Mouse (Mus musculus) ES-E14 (cell line): ENCODE results near the gene Sf3a1. TPM values are rescaled to one million over a fixed set of nuclear protein-coding genes. Genes with fewer than 3 reads are reported as not detected.

ENCODE experiments used
- DNase-seq: peaks from one replicate; pipeline ENCODE4 v3.0.0-alpha.2; 2013; ENCODE audit warnings: low read depth, low spot score
- H3K27ac ChIP-seq: 2 replicates; pipeline ENCODE4 v1.5.1; 2012; ENCODE audit warnings: low read depth, mild to moderate bottlenecking, low read length, moderate library complexity, mixed read lengths; ENCODE audit not compliant: poor library complexity, insufficient read depth, severe bottlenecking
- H3K36me3 ChIP-seq: 2 replicates; pipeline ENCODE4 v1.6.1; 2012; ENCODE audit warnings: mild to moderate bottlenecking, low read length, moderate library complexity, mixed read lengths; ENCODE audit not compliant: control insufficient read depth, poor library complexity, insufficient read depth, severe bottlenecking
- H3K4me1 ChIP-seq, 2 experiments: fragments of 150-350 bp in 1 of 2; sonication (generic) in 1 of 2; 2 replicates each; pipeline ENCODE4 v1.6.1; 2012; ENCODE audit warnings: low read length in 2 of 2, mild to moderate bottlenecking in 1 of 2, mixed read lengths in 1 of 2; ENCODE audit not compliant: control insufficient read depth in 2 of 2, insufficient read depth in 2 of 2, poor library complexity in 1 of 2
- H3K4me3 ChIP-seq, 2 experiments: fragments of 150-350 bp in 1 of 2; sonication (generic) in 1 of 2; 2 replicates each; pipeline ENCODE4 v1.5.1; 2012; ENCODE audit warnings: low read length in 2 of 2, low read depth in 1 of 2, mild to moderate bottlenecking in 1 of 2, mixed read lengths in 1 of 2; ENCODE audit not compliant: insufficient read depth in 1 of 2, poor library complexity in 1 of 2, severe bottlenecking in 1 of 2
- H3K9ac ChIP-seq: 2 replicates; pipeline ENCODE4 v1.6.1; 2012; ENCODE audit warnings: low read depth, mild to moderate bottlenecking, low read length, mixed read lengths; ENCODE audit not compliant: poor library complexity, insufficient read depth, severe bottlenecking
- H3K9me3 ChIP-seq: fragments of 150-350 bp; sonication (generic); 2 replicates; pipeline ENCODE4 v1.6.1; 2012; ENCODE audit warnings: low read depth, mild to moderate bottlenecking, low read length; ENCODE audit not compliant: control insufficient read depth, insufficient read depth
- CHD2 ChIP-seq: IDR thresholded peaks from 2 replicates; pipeline ENCODE4 v1.6.1; 2014; ENCODE audit warnings: mild to moderate bottlenecking, low read depth, low read length, inconsistent platforms
- HCFC1 ChIP-seq: IDR thresholded peaks from 2 replicates; pipeline ENCODE4 v1.6.1; 2012; ENCODE audit warnings: low read length, inconsistent platforms, borderline replicate concordance; ENCODE audit not compliant: insufficient read depth
- MAFK ChIP-seq: IDR thresholded peaks from 2 replicates; pipeline ENCODE4 v1.6.1; 2014; ENCODE audit warnings: mild to moderate bottlenecking, low read depth, low read length, inconsistent platforms; ENCODE audit not compliant: insufficient read depth
- ZC3H11A ChIP-seq: IDR thresholded peaks from 2 replicates; pipeline ENCODE4 v1.6.1; 2012; ENCODE audit warnings: low read depth, mild to moderate bottlenecking, inconsistent platforms, low read length, borderline replicate concordance
- ZNF384 ChIP-seq: IDR thresholded peaks from 2 replicates; pipeline ENCODE4 v1.6.1; 2012; ENCODE audit warnings: low read depth, low read length, inconsistent platforms
- in situ Hi-C, 2 experiments: fragments of 600-800 bp; cut with MboI; formaldehyde crosslinking; loops; one replicate each; pipeline ENCODE4 v1.15.1; 2025; ENCODE audit warnings: low sequenced_read_pairs in 2 of 2, inconsistent platforms in 1 of 2; ENCODE audit not compliant: unreplicated experiment in 2 of 2
- total RNA-seq: library from RNA; depleted of rRNA; stranded (reverse); fragments of 300-350 nt; gene quantifications from 2 replicates; pipeline ENCODE4 v1.2.3, GENCODE M21; 2012

The Sf3a1 gene
- total RNA-seq, 1 experiment = 57.4 TPM

- TF ChIP-seq CHD2 = no peak
- no peak for TF ChIP-seq MAFK
- no peak for TF ChIP-seq ZNF384
- no peak for TF ChIP-seq ZC3H11A
- TF ChIP-seq HCFC1 = no peak
- peaks cover 0 to 2% of the 10 kb centered on the region in 2 experiments; a peak in 1 of 4 replicates for H3K4me1 ChIP-seq
- no peak overlapping the region for H3K27ac ChIP-seq
- in situ Hi-C loops = no loop called here
- H3K4me3 ChIP-seq = no peak overlapping the region
- H3K36me3 ChIP-seq = peaks cover 18% of the 10 kb centered on the region; the same call in 1 of the 2 replicates
- no peak overlapping the region for H3K9ac ChIP-seq
- no peaks in the 10 kb centered on the region for H3K9me3 ChIP-seq
- DNase-seq = no peak
These were observed 47.5 kb downstream of the Sf3a1 start for GRCm38 (mm10) chr11:4207655-4208054.

- no peak for DNase-seq
These were observed 49.4 kb downstream of the Sf3a1 start for GRCm38 (mm10) chr11:4209556-4209955.

GRCm38 (mm10) chr11:4210786-4211185 lies 50.6 kb downstream of the Sf3a1 start:
- H3K9ac ChIP-seq = no peak overlapping the region
- no peak for DNase-seq
- peaks cover 2 to 18% of the 10 kb centered on the region in 2 experiments; a peak in 1 of 4 replicates for H3K4me1 ChIP-seq
- H3K4me3 ChIP-seq = no peak overlapping the region
- H3K9me3 ChIP-seq = no peaks in the 10 kb centered on the region
- in situ Hi-C loops = no loop called here
- H3K27ac ChIP-seq = no peak overlapping the region
- peaks cover 25% of the 10 kb centered on the region; the same call in 1 of the 2 replicates for H3K36me3 ChIP-seq
- TF ChIP-seq ZC3H11A (no peak), ZNF384 (no peak), CHD2 (no peak), MAFK (no peak), HCFC1 (no peak)

More at GRCm38 (mm10) chr11:4209556-4209955, 49.4 kb downstream of the Sf3a1 start:
- in situ Hi-C loops = no loop called here
- Histone ChIP-seq H3K9ac (no peak overlapping the region), H3K36me3 (peaks cover 24% of the 10 kb centered on the region; the same call in 1 of the 2 replicates), H3K4me3 (no peak overlapping the region), H3K4me1 (peaks cover 2 to 11% of the 10 kb centered on the region in 2 experiments; a peak in 1 of 4 replicates), H3K9me3 (no peaks in the 10 kb centered on the region), H3K27ac (no peak overlapping the region)
- no peak for TF ChIP-seq MAFK
- no peak for TF ChIP-seq HCFC1
- no peak for TF ChIP-seq CHD2

- no peak for TF ChIP-seq ZC3H11A
- no peak for TF ChIP-seq ZNF384
- no peak for TF ChIP-seq HCFC1
- no peak for TF ChIP-seq MAFK
- no peak for TF ChIP-seq CHD2
- no peak overlapping the region for H3K9ac ChIP-seq
- peaks cover 18% of the 10 kb centered on the region; the same call in 1 of the 2 replicates for H3K36me3 ChIP-seq
- H3K4me3 ChIP-seq = no peak overlapping the region
- no peaks in the 10 kb centered on the region for H3K9me3 ChIP-seq
- peaks cover 2 to 23% of the 10 kb centered on the region in 2 experiments; a peak in 1 of 4 replicates for H3K4me1 ChIP-seq
- in situ Hi-C loops = no loop called here
- DNase-seq = no peak
- no peak overlapping the region for H3K27ac ChIP-seq
These were observed 53.0 kb downstream of the Sf3a1 start for GRCm38 (mm10) chr11:4213107-4213506.

GRCm38 (mm10) chr11:4214572-4214971 lies 54.4 kb downstream of the Sf3a1 start:
- Histone ChIP-seq H3K9me3 (no peaks in the 10 kb centered on the region), H3K4me1 (peaks cover 2 to 26% of the 10 kb centered on the region in 2 experiments; a peak in 1 of 4 replicates), H3K27ac (no peak overlapping the region), H3K4me3 (peak overlapping the region in 1 of 2 experiments; percentile 0; a peak in 2 of 4 replicates), H3K36me3 (peaks cover 16% of the 10 kb centered on the region; the same call in 1 of the 2 replicates), H3K9ac (no peak overlapping the region)
- no peak for DNase-seq
- in situ Hi-C loops = no loop called here
- TF ChIP-seq CHD2 (no peak), ZC3H11A (no peak), HCFC1 (no peak), ZNF384 (no peak), MAFK (no peak)
